Mouse (Mus musculus): ENCODE results near the gene Gm10570. TPM values are rescaled to one million over a fixed set of nuclear protein-coding genes. Genes with fewer than 3 reads are reported as not detected.

Gene Gm10570
- total RNA-seq (2015; ENCODE audit: low replicate concordance) (not detected in 2 replicates), total RNA-seq (2017; ENCODE audit: low replicate concordance) (not detected in 2 replicates)

DNA sequence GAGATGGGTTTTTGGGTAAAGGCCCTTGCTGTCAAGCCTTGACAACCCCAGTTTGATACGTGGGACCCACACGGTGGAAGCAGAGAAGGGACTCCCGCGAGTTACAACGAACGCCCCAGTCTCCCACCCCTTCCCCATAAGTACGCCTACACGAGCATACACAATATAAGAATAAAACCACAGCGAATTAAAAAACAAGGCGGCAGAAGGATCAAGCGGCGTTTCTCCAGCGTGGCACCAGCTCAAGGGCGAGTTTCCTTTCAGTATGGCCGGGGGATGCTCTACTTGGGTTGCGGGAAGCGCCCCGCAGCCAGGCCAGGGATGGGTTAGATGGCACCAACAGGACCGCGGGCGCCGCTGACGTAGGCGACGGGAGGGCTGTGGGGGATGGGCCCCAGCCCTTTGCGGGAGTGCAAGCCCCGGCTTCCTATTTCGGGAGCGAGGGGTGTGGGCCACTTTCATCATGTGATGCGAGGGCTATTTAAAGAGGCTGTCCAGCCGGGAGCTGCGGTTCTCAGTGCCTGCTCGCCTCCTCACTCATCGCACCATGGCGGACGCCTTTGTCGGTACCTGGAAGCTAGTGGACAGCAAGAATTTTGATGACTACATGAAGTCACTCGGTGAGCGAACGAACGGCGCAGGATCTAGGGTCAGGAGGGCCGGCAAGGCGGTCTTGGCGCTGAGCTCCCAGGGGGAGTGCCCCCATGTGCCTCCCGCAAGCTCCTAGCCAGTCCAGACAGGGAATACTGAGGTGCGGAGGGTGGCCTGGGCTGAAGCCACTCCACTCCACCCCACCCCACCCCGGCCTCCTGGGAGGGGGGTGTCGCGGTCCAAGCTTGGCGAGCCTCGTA, at the start of gene Gm10570, which contains the start of gene Fabp3:
Gene Gm10570 (minus strand): TSS at position 444 of the 851 bp plus-strand sequence.
Gene Fabp3 (plus strand): TSS at position 365 of the 851 bp plus-strand sequence.
- ATAC-seq (replicated peaks; ENCODE audit: low FRiP score, poor library complexity, severe bottlenecking): no peak

DNA sequence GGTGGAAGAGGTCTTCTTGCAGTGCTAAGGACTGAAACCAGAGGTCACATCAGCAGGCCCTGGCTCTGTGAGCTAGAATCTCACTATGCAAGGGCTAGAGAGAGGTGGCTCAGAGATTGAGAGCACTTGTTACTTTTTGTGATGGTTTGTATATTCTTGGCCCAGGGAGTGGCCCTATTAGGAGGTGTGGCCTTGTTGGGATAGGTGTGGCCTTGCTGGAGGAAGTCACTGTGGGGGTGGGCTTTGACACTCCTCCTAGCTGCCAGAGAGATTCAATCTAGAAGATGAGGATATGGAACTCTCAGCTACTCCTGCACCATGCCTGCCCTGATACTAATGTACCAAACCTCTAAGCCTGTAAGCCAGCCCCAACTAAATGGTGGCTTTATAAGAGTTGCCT, 49.5 kb upstream of the Gm10570 start:
- no peak for ATAC-seq (replicated peaks; ENCODE audit: low FRiP score, poor library complexity, severe bottlenecking)

DNA sequence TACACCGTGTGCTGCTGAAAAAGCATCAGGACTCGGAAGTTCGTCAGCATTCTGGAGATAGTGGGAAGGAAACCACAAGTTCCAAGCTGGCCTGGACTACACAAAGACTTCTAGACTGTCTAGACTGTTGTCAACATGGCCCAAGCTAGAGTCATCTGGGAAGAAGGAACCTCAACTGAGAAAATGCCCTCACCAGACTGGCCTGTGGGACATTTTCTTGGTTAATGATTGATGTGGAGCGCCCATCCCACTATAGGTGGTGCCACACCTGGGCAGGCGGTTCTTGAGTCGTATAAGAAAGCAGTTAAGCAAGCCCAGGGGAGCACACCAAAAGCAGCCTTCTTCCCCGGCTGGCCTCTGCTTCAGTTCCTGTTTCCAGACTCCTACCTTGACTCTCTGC, 44.1 kb upstream of the Gm10570 start:
- no peak for ATAC-seq (replicated peaks; ENCODE audit: low FRiP score, poor library complexity, severe bottlenecking)

DNA sequence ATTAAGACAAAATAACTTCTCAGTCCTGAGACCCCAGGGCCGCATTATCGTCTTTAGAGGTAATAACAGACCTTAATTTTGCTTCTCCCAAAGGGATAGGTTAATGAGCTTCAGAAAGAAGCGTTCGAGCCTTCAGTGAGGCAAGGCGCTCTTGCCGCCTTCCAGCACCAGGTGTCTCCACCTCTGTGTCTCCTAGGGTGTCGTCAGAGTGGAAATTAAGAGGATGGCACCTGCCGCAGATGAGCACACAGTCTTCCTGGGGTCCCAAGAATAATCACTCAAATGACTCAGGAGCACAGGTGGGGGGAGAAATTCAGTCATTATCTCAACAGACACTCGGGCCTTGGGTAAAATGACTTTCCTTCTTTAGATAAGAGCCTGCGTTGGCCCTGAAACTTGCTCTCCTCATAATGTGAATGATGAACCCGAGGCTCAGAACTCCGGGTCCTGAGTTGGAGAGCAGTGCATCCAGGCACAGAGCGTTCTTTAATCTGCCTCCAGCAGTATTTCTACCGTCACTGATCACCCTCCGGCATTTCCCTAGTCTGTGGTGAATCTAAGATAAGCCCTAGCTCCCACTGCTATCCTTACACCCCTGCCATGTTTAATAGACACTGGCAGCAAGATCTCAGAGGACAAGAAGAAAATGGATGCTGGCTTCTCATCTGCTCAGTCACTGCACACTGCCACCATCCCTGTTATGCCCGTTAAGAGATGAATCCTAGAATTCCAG, 42.4 kb upstream of the Gm10570 start:
- ATAC-seq (replicated peaks; ENCODE audit: low FRiP score, poor library complexity, severe bottlenecking): no peak; the same call in 1 of the 2 replicates

DNA sequence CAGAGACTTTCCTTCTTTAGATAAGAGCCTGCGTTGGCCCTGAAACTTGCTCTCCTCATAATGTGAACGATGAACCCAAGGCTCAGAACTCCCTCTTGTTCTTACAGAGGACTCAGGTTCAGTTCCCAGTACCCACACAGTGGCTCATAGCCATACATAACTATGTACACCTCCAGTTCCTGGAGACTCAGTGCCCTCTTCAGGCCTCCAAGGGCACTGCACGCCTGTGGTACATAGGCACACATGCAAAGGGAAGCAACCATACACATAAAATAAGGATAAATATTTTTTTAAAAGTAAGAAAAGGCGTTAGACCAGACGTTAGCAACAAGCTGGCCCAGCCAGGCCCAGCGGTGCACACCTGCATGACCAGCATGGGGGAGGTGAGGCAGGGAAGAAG, 41.2 kb upstream of the Gm10570 start:
- ATAC-seq (replicated peaks; ENCODE audit: low FRiP score, poor library complexity, severe bottlenecking): no peak

DNA sequence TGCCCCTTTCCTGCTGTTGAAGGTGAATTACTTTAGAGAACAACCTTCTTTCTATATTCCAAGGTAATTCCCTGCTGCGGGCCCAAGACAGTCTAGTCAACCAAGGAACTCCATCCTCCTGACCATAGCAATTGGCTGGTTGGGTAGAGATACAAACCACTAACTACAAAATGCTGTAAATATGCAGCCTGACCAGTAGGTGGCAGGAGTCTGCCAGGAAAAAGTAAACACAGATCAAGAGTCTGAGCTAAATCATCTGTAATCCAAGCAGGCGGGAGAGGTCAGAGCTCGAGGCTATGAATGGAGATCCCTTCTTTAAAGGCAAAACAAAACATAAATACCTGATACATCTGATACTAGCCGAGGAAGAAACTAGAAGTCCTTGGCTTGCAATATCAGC, 33.2 kb upstream of the Gm10570 start:
- ATAC-seq (replicated peaks; ENCODE audit: low FRiP score, poor library complexity, severe bottlenecking): peak; percentile 90

DNA sequence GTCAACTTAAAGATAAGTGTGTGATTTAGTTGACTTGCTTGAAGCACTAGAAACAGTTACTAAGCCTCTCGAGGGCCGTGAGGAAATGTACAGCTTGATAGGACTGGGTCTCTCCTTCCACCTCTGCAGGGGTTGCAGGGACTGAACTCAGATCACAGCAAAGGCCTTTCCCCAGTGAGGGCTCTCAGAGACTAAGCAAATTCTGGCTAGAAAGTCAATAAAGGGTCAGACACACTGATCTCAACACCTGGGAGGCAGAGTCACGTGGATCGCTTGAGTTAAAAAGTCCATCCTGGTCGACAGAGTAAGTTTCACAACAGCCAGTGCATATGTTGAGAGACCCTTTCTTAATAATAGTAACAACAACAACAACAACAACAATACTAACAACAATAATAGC, 27.4 kb upstream of the Gm10570 start:
- no peak for ATAC-seq (replicated peaks; ENCODE audit: low FRiP score, poor library complexity, severe bottlenecking)

DNA sequence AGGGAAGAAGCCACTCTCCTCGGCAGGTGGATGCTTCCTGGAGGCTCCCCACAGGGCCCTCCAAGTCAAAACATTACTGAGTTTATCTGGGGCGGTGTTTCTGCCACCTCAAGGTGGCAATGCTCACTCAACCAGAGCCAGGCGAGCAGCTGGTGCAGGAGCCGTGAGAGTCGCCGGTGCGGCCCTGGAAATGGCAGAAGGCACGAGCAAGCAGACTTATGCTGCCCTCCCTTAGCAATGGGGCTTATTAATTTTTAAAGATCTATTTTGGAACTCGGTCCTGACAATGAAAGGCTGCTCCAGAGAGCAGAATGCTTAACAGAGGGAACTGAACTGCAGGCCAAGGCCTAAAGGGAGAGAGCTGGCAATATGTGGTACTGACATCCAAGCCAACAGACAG, 18.9 kb upstream of the Gm10570 start:
- no peak for ATAC-seq (replicated peaks; ENCODE audit: low FRiP score, poor library complexity, severe bottlenecking)

DNA sequence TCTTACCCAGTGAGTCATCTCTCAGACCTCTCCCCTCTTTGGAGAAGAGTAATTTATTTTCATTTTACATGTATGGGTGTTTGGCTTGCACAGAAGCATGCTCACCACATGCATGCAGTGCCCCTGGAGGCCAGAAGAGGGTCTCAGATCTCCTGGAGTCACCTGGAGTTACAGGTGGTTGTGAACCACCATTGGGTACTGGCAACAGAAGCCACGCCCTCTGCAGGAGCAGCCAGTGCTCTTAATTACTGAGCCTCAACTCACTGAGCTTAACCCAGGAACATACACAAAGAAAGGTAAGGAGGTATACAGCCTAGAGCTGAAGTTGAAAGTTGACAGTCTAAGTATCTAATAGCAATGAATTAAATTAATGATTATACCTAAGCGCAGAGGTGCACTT, 17.0 kb upstream of the Gm10570 start:
- ATAC-seq (replicated peaks; ENCODE audit: low FRiP score, poor library complexity, severe bottlenecking): no peak

DNA sequence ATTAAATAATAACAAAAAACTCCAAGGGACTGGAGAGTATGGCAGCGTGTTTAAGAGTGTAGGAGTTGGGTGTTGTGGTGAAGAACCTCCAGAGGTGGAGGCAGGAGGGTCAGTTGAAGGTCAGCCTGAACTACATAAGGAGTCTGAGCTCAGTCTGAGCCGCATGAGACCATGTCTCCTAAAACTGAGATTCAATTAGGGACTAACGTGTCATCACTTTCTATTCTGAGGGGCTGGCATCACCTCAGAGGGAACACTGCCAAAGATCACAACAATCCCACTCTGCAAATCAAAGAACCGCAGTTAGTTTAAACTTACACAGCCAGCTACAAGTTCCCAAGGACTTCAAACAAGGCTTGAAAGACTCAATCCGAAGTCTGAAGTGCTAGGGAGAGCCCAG, 15.1 kb upstream of the Gm10570 start:
- ATAC-seq (replicated peaks; ENCODE audit: low FRiP score, poor library complexity, severe bottlenecking): no peak

DNA sequence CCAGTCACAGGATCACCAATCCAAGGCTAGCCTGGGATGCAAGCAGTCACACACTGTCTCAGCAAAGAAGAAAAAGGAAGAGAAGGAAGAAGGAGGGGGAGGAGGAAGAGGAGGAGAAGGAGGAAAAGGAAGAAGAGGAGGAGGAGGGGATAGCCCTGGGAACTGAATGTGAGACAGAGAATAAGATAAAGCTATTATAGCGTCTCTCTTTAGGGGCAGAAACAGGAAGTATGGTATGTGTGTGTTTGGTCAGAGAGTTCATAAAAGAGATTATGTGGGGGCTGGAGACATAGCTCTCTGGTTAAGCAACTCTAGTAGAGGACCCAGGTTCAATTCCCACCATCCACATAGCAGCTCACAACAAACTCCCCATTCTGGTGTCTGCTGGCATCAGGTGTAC, 14.7 kb upstream of the Gm10570 start:
- no peak for ATAC-seq (replicated peaks; ENCODE audit: low FRiP score, poor library complexity, severe bottlenecking)

DNA sequence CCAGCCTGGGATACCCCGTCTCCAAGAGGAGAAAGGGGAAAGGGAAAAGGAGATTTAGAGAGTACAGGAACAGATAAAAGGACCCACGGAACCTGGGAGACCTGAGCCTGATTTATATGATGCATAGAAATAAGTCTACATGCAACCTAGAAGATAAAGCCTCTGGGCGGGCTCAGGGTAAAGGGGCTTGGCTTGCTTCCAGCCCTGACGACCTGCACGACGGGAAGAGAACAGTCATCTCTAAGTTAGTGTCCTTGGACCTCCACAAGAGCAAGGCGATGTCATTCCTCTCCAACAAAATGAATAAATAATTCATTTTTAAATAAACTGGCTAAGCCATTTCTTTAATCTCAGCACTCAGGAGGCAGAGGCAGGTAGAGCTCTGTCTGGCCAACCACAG, 14.1 kb upstream of the Gm10570 start:
- no peak for ATAC-seq (replicated peaks; ENCODE audit: low FRiP score, poor library complexity, severe bottlenecking)

DNA sequence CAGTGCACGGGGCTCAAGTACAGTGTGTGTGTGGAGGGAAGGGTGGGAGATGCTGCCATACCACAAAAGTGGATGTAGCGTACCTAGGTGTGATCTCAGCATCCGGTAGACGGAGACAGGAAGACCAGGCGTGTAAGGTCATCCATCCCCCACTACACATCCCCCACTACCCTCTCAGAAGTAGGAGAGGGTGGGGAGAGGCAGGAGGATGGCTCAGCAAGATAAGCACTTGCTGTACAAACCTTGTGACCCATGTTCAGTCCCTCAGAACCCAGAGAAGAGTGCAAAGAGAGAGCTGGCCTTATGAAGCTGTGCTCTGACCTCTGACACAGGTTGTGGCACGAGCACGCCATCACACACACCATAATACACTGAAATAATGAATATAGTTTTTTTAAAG, 13.2 kb upstream of the Gm10570 start:
- ATAC-seq (replicated peaks; ENCODE audit: low FRiP score, poor library complexity, severe bottlenecking): no peak

DNA sequence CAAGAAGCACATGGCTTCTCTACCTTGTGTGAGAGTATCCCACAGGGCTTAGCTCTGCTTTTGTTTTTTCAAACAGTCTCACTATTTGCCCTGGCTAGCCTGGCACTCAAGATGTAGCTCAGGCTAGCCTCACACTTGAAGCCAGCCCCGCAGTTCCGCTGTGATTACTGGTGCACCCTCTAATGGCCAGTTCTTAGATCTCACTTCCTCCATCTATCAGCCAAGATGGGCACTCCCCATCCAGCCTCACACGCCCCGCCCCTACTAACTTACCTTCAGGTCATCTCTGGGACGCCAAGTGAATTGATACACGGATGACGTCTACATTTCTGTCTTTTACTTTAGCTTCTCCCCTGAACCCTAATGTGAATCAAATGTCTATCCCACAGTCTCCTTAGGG, 11.1 kb upstream of the Gm10570 start:
- no peak for ATAC-seq (replicated peaks; ENCODE audit: low FRiP score, poor library complexity, severe bottlenecking)

DNA sequence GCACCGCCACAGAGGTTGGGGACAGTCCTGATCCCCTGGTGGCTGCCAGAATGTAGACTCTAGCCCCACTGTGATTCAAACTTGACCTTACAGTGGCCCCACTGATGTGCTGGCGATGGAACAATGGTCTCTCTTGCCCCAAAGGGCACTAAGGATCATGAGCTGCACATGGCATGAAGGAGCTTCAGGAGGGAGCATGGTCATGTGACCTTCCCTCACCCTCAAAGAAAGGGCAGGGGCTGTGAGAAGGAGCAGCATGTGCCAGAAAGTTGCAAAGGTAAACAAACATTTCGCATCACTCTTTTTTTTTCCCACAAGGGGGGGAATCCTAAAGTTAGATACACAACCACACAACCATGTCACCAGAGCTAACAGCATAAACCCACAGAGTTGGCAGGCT, 9.6 kb upstream of the Gm10570 start:
- no peak for ATAC-seq (replicated peaks; ENCODE audit: low FRiP score, poor library complexity, severe bottlenecking)

DNA sequence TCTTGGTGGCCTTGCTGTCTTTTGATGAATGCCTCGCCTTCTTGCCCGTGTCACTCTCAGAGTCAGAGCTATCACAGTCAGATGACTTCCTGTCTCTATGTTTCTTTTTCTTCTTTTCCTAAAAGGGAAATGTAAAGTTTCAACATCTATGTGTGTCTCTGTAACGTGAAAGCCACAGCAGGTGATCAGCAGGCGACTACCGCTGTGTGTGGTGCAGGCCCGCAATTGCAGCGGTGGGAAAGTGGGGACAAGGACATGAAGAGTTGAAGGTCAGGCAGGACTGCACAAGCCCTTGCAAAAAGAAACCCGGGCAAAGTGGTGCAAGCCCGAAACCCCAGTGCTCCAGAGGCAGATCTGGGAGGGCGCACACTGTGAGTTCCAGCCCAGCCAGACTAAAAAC, 8.2 kb upstream of the Gm10570 start:
- no peak for ATAC-seq (replicated peaks; ENCODE audit: low FRiP score, poor library complexity, severe bottlenecking)

DNA sequence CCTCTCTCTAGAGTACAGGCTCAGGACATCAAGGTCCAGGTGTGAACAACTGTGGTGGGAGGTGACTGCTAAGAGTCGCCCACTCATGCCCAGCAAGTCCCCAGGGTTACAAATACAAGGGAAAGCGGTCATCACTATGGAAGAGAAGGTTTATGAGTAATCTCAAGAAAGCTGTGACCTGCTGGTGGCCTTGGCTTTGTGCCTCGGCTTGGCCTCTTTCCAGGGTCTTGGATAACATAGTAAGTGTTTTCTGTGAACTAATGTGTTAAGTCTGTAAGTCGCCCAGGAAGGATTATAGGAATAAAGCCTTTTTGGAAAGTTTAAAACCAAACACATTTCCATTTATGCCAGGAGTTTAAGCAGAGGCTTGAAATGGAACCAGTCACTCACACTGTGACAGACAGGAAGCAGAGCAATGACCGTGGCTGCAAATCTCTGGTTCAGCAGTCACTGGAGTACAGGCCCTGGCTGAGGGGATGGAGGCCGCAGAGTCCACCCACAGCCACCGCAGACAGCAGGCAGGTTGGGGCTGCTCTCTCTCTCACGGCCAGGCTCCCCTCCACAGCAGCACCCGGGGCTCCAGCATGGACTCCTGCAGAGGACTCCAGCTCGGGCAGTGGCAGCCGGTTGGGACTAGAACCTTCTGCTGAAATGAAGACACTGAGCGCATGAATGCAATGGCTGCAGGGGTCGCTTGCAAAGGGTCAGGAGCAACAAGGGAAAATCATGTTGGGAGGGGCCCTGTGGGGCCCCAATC, 7.5 kb upstream of the Gm10570 start:
- ATAC-seq (replicated peaks; ENCODE audit: low FRiP score, poor library complexity, severe bottlenecking): no peak

DNA sequence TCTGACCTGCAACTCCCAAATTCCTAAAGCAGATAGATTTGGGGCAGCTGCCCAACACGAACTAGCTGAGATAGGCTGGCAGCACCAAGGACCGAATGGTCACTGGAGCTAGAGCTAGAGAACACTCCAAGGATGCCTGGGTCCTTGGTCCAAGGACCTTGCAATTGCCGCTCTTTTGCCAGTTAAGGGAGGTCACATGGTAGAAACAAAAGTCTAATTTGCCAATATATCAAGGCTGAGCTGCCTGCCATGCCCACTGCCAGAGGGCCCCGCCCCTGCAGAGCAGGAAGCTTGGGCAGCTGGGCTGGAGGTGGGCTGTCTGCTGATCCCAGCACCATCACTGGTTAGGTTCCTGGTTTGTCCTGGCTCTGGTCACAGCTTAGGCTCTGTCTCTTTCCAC, 5.1 kb upstream of the Gm10570 start:
- ATAC-seq (replicated peaks; ENCODE audit: low FRiP score, poor library complexity, severe bottlenecking): no peak

DNA sequence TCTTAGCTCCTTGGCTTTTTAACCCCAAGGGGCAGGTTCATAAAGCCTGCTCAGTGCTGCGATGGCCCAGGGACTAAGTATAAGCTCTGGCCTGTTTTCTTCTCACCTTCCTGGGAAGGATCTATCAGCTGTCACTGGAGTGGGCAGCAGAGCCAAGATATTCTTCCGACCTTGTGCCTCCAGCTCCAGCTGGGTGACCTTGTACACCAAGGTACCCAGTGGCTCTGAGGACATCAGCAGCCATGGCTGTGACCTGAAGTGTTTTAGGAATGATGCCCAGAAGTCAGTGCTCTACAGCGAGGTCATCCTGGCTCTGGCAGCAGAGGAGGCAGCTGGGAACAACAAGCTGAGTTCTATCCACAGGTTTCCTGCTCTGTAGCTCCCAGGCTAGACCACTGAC, 4.1 kb upstream of the Gm10570 start:
- ATAC-seq (replicated peaks; ENCODE audit: low FRiP score, poor library complexity, severe bottlenecking): no peak

DNA sequence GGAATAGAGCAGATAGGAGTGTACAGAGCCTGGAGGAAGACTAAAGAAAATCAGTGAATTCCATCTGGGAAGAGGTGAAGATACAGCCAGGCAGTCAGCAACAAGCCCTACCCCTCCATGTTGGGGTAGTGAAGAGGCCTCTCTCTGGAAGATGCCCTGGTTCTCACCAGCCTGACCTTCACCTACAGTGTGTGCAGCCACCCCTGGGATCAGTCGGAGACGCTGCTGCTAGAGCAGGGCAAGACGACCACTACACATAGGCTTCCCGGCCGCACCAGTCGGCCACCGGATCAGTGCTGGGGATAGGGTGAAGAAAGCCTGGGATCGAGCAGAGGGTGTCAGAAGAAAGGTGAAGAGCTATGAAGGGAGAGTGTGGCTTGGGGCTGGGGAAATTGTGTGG, 780 bp upstream of the Gm10570 start:
- no peak for ATAC-seq (replicated peaks; ENCODE audit: low FRiP score, poor library complexity, severe bottlenecking)

All from erythroblast, adult 5-6 weeks (primary cell).